Mouse (Mus musculus): ENCODE data around the gene Gm20388.

GRCm38 (mm10) chr8:123331301-123331700, 3420.7 kb downstream of the Gm20388 start:
- TF ChIP-seq CTCF (IDR thresholded peaks at IDR 0.05; ENCODE audit: extremely low read depth, insufficient read depth, low read length) (no peak), POLR2A (IDR thresholded peaks at IDR 0.05; ENCODE audit: extremely low read depth, insufficient read depth, low read length) (no peak)

All from cortical plate, adult 2 months (tissue).